Mouse (Mus musculus) adrenal gland, postnatal 14 days (tissue): ENCODE results near the gene Myh7b. TPM values are rescaled to one million over a fixed set of nuclear protein-coding genes. Genes with fewer than 3 reads are reported as not detected.

ENCODE experiments used
- DNase-seq: peaks from one replicate; pipeline ENCODE4 v3.0.0; 2021; ENCODE audit warnings: mixed read lengths
- total RNA-seq: library from RNA; stranded (reverse); gene quantifications from 2 replicates; pipeline ENCODE4 v1.2.3, GENCODE M21; 2021

Gene Myh7b
- total RNA-seq, 1 experiment from 2014 or later = 0.74 TPM

GRCm38 (mm10) chr2:155635961-155636360 lies 24.9 kb downstream of the Myh7b start:
- no peak for DNase-seq

DNA sequence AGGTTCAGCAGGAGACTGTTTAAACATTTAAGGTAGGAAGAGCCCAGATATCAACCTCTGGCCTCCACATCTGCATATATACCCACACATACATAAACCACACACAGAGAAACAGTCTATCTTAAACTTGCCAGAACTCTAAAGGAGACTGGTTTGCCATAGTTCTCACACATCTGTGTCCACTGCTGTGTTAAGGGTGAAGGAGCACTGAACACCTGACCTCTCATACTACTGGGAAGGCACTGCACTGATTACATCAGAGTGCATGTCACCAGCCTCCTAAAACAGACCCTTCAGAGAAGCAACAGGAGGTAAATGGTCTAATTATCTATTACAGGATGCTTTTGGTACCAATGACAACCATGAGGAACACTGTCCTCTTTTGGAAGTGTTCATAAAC lies 25.9 kb downstream of the Myh7b start:
- DNase-seq = peak; percentile 7

DNA sequence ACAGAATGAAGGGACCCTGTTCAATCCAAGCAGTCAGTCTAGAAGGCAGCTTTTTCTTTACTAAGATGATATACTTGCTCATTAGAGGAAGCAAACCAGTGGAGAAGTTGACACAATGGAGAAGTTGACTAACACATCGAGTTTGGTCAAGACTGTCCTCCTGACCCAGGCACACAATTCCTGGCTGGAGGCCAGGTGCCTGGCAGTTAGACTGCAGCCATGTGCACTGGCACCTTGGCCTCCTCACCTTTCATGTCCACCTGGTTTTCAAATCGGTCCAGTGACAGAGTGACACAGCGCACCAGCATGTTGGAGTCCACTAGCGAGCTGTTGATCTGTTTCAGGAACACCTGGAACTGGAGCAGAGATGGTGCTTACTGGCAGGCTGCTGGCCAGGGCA lies 26.4 kb downstream of the Myh7b start:
- DNase-seq = peak; percentile 16

DNA sequence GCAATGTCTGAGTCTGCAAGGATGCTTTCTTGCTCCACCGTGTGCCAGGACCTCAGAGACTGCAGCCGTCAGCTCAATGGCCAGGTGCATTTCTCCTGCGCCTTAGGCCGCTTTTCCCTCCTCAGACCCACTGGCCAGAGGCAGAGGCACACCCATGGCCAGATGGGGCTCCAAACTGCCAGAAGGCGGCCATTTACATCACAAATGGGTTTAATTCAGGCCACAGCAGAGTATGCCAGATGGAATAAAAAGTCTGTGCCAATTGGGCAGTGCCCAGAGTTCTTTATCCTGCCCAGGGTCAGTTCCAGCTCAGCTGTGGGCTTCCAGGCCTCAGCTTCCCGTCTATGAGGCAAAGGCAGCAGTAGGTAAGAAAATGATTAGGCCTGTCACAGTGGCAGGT lies 29.6 kb downstream of the Myh7b start:
- DNase-seq = peak; percentile 27

DNA sequence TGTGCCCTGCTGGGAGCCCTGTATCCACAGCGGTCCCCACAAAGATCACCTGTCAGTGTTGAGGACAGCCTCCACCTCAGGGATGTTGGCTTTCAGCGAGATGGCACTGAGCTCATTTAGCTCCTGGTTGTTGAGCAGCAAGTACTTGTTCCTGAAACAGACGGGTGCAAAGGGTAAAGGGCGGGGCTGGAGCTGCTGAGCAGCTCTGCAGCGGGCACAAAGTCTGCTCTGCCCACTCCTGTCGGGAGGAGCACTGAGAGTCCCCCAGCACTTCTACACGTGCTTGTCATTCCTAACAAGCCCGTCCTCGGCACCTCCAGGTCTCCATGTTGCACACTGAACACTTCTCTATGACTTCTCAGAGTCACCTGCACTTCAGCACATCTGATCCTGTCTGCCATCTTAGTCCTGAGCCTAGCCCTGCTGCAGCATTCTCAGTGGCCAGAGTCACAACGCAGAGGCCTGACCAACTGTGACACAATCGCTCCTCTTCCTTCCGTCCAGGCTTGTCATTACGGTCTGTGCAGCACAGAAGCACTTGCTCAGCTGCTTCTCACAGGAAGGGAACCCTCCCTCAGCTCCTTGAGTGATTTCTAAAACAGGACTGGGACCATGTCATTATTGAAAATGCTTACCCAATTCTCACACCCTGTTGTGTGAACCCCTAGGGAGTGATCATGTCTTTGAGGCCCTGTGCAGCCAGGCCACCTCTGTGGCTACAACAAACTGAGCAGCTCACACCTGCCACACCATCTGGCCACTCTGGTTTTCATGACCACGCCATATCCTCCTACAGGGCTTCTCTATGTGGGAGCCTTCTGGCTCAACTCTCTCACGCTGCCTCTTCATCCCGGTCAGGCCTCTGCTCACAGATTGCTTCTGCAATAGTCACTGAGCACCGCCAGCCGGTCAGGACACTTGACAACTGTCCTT lies 30.8 kb downstream of the Myh7b start:
- DNase-seq = no peak

GRCm38 (mm10) chr2:155645746-155646145 lies 34.7 kb downstream of the Myh7b start:
- no peak for DNase-seq

- DNase-seq = no peak
Measured at GRCm38 (mm10) chr2:155652618-155653017, 41.6 kb downstream of the Myh7b start.

- no peak for DNase-seq
Measured at GRCm38 (mm10) chr2:155655759-155656372, 44.9 kb downstream of the Myh7b start.

DNA sequence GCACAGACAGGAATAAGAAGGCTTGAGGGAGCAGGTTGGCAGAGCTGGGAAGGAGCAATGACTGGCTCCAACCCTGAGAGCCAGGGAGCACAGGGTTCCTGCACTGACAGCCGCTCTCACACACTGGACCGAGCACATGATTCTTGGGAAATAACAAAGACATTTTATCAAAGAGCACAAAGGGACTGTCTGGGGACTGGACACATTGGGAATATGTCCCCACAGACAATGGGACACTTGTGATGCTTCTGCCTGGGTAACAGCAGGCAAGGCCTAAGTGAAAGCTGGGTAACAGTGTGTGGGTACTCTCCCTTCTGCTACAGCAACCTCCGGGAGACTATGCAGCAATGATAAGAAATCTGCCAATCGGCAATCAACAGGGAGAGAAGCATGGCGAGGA lies 51.4 kb downstream of the Myh7b start:
- DNase-seq = peak; percentile 17

DNA sequence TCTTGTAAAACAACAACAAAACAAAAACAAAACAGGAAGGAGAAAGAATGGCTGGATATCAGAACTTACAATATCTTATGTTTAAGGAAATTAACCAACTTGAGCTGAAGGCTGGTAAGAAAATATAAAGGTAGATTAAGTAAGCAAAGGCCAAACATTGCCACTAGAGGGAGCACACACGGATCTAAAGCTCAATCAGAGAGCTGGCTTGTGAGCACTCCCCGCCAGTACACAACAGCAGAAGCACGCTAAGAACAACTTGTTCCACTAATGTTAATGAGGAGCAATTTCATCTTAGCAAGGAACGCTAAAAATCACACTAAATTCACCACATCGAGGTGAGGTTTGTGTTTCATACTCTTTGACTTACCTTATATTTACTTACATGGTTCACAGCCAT lies 52.1 kb downstream of the Myh7b start:
- peak; percentile 67 for DNase-seq

DNA sequence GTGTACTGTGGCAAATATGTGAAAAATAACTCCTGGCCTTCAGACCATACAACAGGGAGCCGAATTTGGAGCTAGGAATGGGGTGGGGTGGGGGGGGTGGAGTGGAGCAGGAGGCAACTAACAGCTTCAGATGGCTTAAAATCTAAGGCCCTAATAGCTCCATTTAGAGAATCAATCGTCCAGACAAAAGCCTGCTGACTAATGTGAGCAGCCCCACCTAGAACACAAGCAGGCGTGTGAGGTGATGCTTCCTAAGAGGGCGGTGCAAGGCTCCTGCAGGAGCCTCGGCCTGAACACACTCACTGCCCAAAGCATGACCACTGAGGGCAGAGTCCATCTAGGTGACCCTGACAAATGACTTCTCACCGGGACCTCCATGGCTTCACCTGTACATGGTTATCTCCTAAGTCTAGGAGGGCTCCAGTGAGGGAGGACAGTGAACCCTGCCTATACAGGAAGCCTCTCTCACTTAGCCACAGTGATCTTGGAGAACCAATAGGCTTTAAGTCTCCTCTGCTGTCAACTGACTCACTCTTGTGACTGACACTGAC lies 53.0 kb downstream of the Myh7b start:
- DNase-seq = no peak

- no peak for DNase-seq
Measured at GRCm38 (mm10) chr2:155667881-155668280, 56.9 kb downstream of the Myh7b start.

DNA sequence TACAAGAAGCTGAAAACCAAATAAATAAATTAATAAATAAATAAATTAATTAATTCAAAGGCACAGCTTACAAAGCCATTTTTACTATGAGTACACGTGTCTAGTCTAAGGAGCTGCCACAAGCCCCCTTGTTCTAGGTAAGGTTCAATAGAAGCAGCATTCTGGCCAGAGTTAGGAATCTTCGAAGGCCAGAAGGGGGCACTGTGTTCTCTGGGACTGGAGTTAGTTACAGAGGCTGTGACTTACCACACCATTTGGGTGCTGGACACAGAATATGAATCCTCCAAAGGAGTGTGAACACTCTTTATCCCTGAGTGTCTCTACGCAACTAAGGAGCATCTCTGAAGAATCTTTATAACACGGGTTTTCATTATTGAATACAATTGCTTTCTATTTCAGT lies 57.4 kb downstream of the Myh7b start:
- peak; percentile 47 for DNase-seq

- DNase-seq = peak; percentile 69
Measured at GRCm38 (mm10) chr2:155671236-155671635, 60.2 kb downstream of the Myh7b start.

- DNase-seq = peak; percentile 86
Measured at GRCm38 (mm10) chr2:155673546-155673945, 62.5 kb downstream of the Myh7b start.

- no peak for DNase-seq
Measured at GRCm38 (mm10) chr2:155675118-155675517, 64.1 kb downstream of the Myh7b start.

- no peak for DNase-seq
Measured at GRCm38 (mm10) chr2:155679586-155680110, 68.6 kb downstream of the Myh7b start.

DNA sequence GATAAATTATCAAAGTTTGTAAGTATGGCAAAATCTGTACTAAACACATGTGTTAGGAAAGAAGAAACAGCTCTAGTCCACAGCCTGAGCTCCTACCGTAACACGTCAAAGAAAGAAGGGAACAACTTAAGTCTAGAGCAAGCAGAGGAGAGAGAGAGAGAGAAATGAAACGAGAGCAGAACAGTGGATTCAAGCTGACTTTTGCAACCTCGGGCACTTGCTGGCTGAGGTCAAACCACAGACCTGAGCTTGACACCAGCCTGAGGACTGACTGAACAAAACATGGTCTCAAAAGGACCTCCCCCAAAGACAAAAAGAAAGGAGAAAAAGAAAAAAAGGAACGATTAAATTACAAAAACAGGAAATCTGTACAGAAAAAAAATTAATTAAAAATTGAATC lies 69.6 kb downstream of the Myh7b start:
- DNase-seq = no peak

- DNase-seq = no peak
Measured at GRCm38 (mm10) chr2:155681194-155681593, 70.2 kb downstream of the Myh7b start.

DNA sequence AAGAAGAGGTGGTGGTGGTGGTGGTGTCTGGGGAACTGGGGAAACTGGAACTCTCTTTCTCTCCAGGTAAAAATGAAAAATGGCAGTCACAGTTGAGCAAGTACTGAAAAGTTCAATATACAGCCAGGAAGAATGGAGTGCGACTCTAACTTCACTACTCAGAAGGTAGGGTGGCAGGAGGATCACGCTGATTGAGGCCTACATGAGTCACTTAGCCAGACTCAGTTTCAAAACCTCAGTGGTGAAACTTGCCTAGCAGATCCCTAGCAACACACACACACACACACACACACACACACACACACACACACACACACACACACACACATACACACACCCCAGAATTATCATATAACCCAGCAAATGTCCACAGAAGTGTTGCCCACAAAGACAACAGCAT lies 70.9 kb downstream of the Myh7b start:
- no peak for DNase-seq

DNA sequence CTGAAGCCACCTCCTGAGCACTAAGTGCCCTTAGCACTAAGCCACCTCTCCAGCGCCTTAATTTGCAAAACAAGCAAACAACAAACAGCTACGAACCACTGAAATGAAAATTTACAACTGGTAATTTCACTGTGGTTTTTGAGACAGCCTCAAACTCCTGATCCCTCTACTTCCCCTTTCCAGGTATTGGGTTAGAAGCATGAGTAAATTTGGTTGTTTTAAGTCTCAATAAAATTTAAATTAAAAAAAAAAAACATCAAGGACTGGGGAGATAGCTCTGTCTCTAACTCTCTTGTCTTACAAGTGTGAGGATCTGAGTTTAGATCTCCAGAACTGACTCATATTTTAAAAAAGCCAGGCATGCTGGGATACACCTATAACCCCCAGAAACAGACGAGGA lies 72.1 kb downstream of the Myh7b start:
- DNase-seq = no peak

DNA sequence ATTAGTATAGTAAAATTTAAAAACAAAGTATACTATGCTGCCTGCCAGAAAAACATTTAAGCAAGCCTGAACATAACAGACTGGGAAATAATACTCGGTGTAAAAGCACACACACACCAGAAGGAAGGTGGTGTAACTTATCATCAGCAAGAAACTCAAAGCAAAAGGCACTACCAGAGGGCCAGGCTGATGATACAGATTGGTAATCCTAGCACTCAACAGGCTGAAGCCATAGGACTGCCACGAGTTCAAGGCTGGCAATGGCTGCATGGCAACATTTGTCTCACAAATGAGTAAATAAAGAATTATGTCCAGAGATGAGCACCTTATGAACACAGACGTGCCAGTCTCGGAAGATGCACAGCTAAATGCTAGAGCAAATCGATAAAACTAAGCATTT lies 72.8 kb downstream of the Myh7b start:
- DNase-seq = no peak
